Mouse (Mus musculus) mesoderm, embryonic 11.5 days (tissue): ENCODE measurements around the gene 1700024G13Rik.
"Not testable (repeated sequence)": the region's sequence is repeated elsewhere in the genome, so short reads cannot be mapped to it uniquely, and the experiment has no call there.

Source experiments
- DNase-seq: peaks from one replicate; pipeline ENCODE4 v3.0.0-alpha.2; 2012; ENCODE audit warnings: low read depth, low spot score

1700024G13Rik gene

DNA sequence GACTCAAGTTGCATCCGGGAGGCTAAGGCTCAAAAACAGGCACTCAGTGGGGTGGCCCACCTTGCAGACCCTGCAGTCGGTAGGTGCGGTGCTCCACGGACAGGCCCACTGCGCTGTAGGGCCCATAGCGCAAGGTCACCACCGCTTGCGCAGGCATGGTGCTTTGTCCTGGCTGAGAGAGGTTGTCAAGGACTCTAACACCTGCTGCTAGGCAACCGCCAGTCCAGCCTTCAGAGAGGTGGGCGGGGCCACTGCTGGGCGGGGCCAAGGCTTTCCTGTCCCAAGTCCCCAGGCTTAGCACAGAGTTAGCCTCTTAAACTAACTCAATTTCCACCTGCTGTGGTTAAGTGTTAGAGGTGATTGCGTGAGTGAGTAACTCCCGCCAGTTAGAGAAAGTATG lies at the start of gene 1700024G13Rik:
TSS of gene 1700024G13Rik (minus strand) at position 196 of the 400 bp plus-strand sequence.
- DNase-seq: peak; percentile 77

DNA sequence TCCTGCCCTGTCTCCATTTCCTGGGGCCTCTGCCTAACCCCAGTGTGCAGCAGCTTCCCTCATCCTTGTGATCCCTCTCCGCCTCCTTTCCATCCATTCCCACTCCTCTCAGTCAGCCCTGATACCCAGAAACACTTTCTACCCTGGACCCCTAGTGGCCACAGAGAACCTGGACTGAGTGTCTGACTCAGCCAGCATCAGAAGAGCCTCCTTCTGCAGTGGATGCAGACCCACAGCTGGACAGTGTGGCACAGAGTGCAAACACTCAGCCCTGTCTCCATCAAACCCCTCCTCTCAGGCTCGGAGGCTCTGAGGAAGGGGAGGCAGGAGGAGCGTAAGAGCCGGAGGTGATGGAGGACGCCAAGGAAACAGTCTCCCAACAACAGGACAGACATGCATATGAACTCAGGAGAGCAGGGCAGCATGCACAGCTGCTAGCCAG lies 49.2 kb upstream of the 1700024G13Rik start:
- peak; percentile 51 for DNase-seq

DNA sequence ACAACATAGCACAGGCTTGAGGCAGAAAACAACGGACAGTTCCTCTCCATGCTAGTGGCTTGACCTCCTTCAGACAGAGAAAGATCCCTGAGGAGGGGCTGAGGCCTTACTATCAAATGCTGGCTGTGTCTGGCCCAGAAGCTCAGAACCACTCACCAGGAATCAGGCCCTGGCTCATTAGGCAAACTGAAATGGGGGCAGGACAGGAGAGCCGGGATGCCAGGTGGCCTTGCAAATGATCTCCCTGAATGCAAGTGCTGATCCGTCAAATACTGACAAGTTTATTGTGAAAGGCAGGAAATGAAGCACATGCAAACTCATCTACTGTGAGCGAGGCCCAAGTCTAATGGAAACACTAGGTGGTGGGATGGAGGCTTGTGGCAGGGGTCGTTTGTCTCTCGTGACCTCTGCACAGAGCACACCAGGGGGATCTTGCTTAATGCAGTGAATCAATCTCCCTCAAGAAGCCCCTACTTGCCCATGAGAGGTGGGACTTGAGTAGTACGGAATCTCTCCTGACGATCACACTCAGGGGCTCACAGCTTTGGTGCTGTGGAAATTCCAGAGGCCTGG lies 40.9 kb upstream of the 1700024G13Rik start:
- peak; percentile 48 for DNase-seq

DNA sequence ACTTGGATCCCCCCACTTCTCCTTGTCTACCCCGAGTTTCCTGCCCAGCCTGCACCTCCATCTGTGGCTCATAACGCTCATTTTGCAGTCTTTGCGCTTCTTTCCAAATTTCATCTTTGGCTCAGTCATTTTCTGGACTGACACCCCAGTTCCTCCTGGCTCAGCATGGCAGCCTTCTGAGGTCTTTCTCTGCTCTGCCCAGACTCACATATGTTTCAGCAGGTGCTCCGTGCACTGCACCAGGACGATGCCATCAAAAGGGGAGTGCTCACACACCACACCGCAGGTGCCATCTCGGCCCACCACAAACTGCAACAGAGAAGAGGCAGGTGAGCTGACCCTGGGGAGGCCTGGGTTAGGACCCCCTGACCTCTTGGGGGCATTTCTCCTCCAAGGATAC lies 35.8 kb upstream of the 1700024G13Rik start:
- DNase-seq: no peak

DNA sequence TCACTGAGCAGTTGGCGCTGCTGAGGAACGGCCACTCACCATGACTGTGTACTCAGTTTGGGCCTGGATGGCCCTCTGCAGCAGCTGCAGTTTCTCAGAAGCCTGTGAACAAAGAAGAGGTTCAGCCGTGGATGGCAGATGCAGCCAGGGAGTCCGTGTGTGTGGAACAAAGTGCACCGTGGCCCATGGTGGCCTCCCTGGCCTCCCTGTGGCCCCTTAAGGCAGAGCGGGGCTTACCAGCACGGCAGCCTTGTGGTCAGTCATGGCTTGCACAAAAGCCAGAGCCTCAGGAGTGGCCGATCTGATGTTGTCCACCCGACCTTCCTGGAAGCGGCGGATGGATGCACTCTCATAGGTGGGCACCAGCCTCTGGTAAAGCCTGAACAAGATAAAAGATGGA lies 30.6 kb upstream of the 1700024G13Rik start:
- DNase-seq: no peak

DNA sequence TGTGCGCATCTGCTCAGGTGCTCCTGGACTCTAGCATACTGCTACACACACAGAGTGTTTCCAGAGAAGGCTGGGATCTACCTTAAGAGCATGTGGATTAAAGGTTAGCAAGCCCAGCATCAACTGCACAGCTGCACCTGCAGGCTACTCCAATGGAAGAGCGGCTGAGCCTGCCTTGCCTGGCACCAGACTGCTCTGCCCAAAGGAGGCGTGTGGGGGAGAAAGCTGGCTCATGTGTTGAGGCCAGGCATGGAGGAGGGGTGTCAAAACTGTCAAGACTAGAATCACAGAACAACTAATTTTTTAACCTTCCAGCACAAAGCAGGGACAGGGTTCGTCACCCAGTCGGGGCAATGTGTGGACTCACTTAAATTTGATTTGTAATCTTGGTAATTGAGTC lies 23.9 kb upstream of the 1700024G13Rik start:
- no peak for DNase-seq

DNA sequence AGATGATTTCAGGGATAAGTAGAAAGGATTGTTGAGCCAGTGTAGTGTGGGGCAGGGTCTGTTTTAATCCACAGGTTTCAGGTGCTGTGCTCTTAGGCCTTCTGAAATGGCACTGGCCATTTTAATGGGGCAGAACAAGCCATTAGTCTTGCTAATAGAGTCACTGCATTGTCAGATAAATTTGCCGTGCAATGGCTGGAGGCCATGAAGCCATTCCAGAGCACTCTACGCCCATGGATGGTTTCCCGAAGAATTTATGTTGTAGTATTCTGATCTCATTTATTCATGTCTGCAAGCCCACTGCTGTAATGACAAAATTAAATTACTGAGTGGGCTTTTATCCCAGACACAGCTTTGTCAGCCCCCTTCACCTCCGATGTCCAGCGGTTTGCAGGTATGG lies 21.9 kb upstream of the 1700024G13Rik start:
- DNase-seq: no peak

DNA sequence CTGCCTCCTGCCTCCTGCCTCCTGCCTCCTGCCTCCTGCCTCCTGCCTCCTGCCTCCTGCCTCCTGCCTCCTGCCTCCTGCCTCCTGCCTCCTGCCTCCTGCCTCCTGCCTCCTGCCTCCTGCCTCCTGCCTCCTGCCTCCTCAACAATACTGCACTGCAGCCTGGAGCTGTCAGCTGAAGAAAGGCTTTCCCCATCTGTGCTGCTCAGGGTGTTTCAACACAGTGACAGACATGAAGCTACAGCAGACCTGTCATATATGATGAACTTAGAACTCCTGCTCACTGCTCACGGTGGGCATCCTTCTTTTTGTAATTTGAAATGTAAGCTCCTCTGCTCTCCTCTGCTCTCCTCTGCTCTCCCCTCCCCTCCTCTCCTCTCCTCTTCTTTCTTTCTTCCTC lies 17.2 kb upstream of the 1700024G13Rik start:
- not testable (repeated sequence) for DNase-seq

DNA sequence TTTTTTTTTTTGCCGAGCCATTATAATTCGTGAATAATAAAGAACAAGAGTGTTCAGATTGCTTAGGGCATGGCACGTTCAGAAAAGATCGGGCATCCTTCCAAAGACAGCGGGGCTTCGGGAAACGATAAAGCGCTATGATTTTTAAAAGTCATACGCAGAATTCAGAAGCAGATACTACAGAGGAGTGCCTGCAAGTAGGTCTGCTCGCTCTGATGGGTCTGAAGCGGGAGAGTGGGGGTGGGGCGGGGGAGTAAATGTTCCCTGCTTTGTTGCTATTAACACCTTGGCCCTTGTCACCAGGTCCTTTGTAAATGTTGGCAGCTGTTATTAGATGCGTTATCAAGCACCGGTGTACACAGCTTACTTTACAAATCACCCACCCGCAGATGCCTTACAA lies 6.6 kb downstream of the 1700024G13Rik start:
- DNase-seq: no peak

DNA sequence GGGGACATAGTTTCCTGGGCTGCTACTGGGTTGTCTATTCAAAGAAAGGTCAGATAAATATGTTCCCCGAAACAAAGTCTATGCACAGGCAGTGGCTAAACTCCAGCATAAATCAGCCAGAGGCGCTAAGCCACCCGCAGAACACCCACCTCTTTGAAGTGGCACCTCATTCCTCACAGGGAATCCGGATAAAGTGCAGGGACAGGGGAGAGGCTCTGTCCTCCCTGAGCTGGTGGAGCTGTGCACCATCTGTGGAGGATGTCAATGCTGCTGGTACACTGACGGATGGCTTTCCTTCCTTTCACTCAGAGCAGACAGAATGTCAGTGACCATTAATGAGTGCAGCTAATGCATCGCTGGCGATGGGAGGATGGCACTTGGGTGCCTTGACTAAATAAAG lies 7.1 kb downstream of the 1700024G13Rik start:
- peak; percentile 49 for DNase-seq

DNA sequence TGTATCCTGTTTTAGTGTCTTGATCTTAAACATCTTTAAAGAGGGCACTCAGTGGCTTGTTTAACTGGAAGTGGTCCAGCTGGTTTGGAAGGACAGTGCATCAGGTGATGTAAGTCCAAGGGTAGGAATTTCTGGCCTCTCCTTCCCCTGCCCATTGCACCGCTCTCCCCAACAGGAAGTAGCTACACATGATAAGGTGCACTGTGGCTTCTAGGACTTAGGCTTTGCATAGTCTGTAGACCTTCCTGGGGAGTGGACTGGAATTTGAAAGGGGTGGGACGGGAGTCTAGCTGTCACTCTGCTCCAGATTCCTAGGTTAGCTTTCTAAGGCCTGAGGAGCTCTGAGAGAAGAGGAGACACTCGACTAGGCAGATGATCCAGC lies 8.1 kb downstream of the 1700024G13Rik start:
- no peak for DNase-seq

DNA sequence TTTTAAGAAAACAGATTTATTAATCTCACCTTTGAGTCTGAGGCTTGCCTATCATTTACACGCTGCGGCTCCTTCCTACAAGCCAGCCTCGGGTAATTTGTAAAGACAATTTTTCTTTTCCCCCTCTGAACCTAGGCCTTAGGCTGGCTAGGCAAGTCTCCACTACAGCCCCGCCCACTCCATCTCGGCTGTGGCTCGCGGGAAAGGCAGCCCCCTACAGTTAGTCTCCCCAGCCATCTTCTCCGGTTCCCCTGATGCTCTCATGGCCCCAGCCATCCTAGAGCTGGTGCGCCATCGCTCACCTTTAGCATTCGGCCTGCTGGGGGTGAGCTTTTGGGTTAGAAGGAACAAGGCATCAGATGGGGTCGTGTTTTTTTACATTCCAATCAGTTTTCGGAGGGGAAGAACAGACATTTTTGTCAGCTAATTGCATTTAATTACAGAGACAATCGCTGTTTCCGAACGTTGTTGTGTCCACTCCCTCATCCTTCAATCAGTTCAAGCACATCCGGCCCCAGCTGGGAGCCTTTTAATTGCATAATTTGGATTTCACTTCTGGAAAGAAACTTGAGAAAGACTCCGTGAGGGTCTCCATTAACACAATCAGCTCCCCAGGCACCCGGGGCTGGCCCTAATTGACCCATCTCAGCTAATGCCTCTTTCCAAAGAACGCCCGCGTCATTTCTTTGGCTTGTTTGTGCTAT lies 8.6 kb downstream of the 1700024G13Rik start:
- no peak for DNase-seq

DNA sequence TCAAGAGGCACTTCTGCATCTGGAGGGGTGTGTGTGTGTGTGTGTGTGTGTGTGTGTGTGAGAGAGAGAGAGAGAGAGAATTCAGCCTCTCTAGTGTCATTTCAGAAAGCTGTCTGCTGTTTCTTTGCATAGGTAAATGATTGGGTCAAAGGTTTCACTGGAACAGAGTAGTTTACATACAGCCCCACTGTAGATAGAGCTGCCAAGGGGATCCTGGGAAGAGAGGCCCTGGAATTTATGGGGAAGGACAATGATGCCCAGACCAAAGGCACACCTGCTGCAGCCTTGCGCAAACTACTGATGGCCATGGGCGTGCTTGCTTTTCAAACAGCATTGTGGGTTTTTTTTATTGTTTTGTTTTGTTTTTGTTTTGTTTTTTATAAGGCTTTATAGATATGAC lies 15.7 kb downstream of the 1700024G13Rik start:
- DNase-seq: no peak

DNA sequence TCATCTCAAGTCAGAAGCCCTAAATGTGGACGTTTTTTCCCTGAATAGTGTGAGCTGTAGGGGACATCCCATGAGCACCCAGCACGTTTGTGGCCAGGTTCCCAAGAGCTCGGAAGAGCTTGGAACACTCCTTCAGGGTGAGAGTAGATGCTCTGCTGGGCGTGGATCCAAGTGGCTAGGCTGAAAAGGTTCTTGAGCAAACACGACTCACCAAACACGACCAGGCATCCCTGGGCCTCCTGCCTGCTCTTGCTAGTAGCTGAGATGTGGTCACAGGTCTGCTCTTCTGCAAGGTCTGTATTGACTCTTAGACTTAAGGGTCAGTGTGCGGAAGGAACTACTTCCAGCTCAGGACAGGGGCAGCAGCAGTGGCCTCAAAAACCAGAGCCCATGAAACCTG lies 18.4 kb downstream of the 1700024G13Rik start:
- no peak for DNase-seq

DNA sequence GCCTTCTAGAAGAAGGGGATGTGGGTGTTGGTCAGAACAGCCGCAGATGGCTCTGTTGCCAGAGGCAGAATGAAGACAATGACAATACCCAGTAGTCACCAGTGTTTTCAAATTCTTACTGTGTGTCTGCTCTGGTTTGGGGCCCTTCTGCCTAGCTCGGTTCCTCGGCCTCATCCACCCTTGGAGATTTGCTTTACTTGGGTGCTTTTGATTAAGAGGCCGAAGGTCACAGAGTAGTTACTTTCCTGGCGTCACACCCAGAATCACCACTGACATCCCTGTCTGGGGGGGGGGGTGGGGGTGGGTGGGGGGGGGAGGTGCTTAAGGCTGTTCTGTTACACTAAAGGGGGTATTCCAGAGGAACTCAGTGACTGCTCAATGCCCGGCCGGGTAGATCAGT lies 23.8 kb downstream of the 1700024G13Rik start:
- DNase-seq: no peak

DNA sequence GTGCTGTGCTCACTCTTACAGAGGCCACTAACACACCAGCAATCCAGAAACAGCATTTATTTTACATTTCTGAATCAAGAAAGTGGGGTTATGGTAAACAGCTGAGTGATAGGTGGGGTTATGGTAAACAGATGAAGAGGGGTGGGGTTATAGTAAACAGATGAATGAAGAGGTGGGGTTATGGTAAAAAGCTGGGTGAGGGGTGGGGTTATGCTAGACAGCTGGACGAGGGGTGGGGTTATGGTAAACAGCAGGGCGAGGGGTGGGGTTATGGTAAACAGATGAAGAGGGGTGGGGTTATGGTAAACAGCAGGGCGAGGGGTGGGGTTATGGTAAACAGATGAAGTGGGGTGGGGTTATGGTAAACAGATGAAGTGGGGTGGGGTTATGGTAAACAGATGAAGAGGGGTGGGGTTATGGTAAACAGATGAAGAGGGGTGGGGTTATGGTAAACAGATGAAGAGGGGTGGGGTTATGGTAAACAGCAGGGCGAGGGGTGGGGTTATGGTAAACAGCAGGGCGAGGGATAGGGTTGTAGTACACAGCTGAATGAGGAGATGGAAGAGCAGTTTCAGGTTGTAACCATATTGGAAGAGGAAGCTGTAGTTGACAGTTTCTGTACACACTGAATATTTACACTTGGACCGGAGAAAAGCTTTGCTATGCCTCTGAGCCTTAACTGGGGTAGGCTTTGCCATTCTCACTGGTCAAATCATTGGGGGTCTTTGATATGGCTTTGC lies 36.8 kb downstream of the 1700024G13Rik start:
- DNase-seq: not testable (repeated sequence)

DNA sequence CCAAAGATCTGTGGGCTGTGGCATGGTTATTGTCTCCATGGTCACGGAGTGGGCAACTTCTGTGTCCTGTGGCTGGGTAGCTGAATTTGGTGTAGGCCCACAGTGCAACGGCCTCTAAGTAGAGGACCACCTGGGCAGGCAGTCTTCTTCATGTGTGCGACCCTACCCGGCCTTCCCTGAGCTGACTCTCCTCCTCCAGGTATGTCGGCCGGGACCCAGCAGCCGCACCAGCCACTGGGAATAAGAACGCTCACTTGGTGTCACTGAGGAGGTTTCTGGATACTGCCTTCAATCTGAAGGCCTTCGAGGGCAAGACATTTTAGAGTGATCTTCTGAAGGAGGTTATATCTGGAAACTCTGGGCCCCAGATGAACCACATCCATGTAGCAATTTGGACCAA lies 40.9 kb downstream of the 1700024G13Rik start:
- DNase-seq: no peak

DNA sequence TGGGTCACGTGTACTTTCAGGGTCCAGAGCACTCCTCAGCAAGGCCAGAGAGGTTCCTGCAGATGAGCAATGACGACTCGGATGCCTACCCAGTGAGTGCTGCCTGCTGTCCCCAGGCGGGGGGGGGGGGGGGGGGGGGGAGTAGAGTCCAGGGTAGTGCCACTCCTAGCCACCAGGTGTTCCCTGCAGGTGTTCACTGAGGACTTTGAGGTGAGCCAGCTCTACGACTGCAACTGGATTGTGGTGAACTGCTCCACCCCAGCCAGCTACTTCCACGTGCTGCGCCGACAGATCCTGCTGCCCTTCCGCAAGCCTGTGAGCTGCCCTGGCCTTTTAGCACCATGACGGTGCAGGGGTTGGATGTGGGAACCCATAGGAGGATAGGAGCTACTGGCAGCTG lies 43.5 kb downstream of the 1700024G13Rik start:
- DNase-seq: no peak

DNA sequence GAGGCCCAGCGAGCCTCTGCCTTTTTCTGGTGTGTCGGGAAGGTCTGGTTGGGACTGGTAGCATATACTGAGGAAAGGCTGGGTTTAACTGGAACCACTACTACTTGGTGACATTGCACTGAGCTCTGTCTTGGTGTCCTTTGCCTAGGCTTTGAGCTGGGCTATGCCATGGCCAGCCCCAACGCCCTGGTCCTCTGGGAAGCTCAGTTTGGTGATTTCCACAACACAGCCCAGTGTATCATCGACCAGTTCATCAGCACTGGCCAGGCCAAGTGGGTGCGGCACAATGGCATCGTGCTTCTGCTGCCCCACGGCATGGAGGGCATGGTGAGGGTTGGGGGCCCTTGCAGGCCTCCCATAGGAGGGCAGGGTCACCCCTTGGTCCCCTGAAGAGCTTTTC lies 44.0 kb downstream of the 1700024G13Rik start:
- DNase-seq: no peak

DNA sequence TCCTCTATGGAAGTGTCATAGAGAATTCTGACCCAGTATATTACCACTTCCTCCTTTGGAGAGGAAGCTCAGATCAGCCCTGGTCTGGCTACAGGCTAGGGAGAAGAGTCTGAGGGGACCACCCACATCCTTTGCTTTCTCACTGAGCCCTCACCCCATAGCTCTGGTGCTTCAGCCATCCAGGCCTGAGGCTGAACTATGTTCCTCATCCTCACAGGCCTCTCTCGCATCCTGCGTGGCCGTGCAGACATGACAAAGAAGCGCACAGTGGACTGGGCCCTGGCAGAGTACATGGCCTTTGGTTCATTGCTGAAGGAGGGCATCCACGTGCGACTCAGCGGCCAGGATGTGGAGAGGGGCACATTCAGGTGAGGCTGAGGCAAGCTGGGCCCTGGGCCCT lies 46.4 kb downstream of the 1700024G13Rik start:
- no peak for DNase-seq

DNA sequence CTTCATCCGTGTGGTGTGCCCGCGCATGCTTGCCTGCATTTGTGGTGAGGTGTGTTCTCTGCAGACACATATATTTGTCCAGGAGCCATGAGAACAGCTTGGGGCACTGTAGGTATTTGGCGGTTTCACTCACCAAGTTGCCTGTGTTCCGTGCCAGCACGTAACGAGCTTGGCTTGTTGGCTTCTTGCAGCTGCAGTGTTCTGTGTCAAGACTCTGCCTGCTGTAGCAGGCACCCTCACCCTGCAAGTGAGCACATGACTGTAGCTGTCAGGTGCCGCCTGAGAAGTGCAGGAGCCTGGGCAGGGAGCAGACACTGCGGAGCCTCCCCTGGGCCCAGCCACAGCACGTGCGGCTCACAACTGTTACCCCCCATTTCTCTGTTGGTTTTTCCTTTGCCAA lies 51.6 kb downstream of the 1700024G13Rik start:
- DNase-seq: no peak

DNA sequence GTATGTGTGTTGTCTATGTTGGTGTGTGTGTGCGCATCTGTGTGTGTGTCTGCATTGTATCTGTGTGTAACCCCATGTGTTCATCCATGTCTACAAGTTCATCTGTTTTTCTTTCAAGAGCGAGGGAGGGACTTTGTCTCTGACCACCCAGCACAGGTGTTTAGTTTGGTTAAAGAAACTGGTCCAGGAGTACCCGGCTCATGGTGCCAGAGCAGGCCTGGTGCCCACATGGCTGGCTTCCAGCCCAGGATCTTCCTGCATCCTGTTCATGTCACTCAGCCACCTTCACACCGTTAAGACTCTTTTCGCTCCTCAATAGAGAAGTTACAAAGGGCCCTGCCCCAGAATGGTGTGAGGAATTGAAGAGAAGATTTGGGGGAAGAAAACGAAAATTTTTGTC lies 52.2 kb downstream of the 1700024G13Rik start:
- no peak for DNase-seq
